Mouse (Mus musculus) CH12.LX (cell line): ENCODE data around the gene Galnt4.

ENCODE experiments used
- CHD2 ChIP-seq: IDR thresholded peaks from 2 replicates; pipeline ENCODE4 v1.6.1; 2011; ENCODE audit warnings: low read length, improper control_type of control experiment
- CTCF ChIP-seq, 2 experiments: IDR thresholded peaks in 1 of 2; conservative IDR thresholded peaks in 1 of 2; 2 replicates each; pipeline ENCODE4 v1.5.1; 2011 to 2012; ENCODE audit warnings: low read depth in 2 of 2, low read length in 2 of 2, improper control_type of control experiment in 1 of 2, inconsistent platforms in 1 of 2, mild to moderate bottlenecking in 1 of 2, moderate library complexity in 1 of 2
- POLR2A ChIP-seq: IDR thresholded peaks from 2 replicates; pipeline ENCODE4 v1.6.1; 2011; ENCODE audit warnings: low read depth, mild to moderate bottlenecking, improper control_type of control experiment, low read length

- no peak for TF ChIP-seq POLR2A
- peak; percentile 23 to 62; a peak in 2 of 4 replicates for TF ChIP-seq CTCF (conservative IDR thresholded peaks at IDR 0.05 in 1 of 2, IDR thresholded peaks at IDR 0.05 in 1 of 2; ENCODE audit: low read depth in 2 of 2, low read length in 2 of 2)
- no peak for TF ChIP-seq CHD2
These were observed 44.1 kb downstream of the Galnt4 start for GRCm38 (mm10) chr10:99152063-99152462.
